Mouse (Mus musculus) left cerebral cortex, postnatal 10 days (tissue): ENCODE data around the gene Prkrip1. TPM values are rescaled to one million over a fixed set of nuclear protein-coding genes. Genes with fewer than 3 reads are reported as not detected.
A peak's percentile ranks its signal among the peaks of the same experiment; 100 is the strongest.
"Not testable (repeated sequence)": the region's sequence is repeated elsewhere in the genome, so short reads cannot be mapped to it uniquely, and the experiment has no call there.

Experiments used
- DNase-seq, 2 experiments: peaks; one replicate each; pipeline ENCODE4 v3.0.0; 2021 to 2022; ENCODE audit warnings: low spot score in 2 of 2, mixed read lengths in 1 of 2; ENCODE audit errors: extremely low spot score in 1 of 2
- intact Hi-C: fragments of 180-260 bp; cut with DNase I; formaldehyde crosslinking; loops from one replicate; pipeline ENCODE4 v1.15.1; 2025
- total RNA-seq, 2 experiments: library from RNA; stranded (reverse); gene quantifications; 2 replicates each; pipeline ENCODE4 v1.2.3; 2021

Gene Prkrip1
- total RNA-seq, 2 experiments from 2014 or later: 41.2 to 42.4 TPM

DNA sequence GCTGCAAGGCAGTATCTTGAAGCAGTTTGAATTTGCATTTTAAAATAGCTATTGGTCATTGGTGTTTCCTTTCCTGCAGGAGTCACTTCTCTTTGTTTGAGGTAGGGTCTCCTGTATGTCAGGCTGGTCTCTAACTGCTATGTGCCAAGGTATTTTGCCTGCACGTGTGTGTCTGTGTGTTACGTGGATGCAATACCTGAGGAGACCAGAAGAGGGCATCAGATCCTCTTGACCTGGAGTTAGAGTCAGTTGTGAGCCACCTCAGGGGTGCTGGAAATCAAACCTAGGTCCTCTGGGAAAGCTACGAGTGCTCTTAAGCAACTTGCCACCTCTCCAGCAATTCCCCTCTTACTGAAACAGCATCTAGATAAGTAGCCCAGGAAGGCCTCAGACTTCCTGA, 16.4 kb upstream of the Prkrip1 start:
- intact Hi-C loops: no loop called here
- DNase-seq: no peak

DNA sequence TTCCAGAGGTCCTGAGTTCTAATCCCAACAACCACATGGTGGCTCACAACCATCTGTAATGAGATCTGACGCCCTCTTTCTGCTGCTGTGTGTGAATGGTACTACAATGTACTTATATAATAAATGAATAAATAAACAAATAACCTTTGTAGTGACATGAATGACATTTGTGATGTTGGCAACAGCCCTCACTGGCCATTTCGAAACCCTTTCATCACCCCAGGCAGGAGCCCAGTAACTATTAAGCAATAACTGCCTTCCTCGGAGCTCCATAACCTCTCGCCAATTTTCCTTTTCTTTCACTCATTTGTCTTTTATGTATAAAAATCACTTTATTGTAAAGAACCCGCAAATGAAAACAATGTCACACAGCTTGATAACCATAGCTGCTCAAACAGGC, 15.0 kb upstream of the Prkrip1 start:
- no peak for DNase-seq
- intact Hi-C loops: no loop called here

DNA sequence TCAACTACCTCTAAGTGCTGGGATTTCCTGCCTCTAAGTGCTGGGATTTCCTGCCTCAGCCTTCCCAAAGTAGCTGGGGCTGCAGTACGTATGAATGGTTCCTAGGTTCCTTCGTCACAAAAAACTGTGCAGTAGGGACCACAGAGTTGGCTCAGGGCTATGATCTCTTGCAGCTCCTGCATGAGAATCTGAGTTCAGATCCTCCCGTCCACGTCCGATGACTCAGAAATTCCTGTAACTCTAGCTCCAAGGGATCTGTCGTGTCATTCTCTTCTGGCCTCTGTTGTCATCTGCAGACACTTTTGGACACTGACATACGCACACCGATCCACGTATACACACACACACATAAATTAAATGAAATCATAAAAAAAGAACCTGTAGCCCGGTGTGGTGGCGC, 14.0 kb upstream of the Prkrip1 start:
- DNase-seq: no peak
- intact Hi-C loops: no loop called here

DNA sequence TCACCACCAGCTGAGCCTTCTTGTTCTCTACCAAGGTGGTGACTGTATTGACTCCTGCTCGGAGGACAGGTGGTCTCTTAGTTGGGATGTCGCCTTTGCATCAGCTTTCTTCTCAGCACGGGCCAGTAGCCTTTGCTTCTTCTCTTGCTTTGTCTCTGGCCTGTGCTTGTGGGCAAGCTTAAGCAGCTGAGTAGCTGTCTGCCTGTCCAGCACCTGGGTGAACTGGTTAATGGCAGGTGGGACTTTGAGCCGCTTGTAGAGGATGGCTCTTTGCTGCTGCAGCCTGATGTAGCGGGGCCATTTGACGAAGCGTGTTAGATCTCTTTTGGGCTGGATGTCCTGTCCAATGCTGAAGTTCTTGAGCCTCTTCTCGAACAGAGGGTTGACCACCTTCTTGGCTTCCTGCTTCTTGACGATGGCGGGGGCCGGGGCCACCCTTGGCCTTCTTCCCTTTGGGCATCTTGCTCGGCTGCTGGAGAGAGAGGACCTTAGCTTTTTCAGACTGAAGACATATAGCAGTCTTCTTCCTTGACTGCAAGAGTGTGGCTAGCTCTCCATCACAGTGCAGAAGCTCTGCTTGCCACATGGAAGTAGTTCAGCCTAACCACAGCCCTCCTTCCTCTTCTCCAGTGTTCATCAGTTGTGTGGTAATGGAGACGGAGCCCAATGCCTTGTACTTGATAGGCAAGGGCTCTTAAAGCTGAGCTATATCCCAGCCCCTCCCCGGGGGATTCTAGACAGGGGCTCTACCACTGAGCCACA, 12.8 kb upstream of the Prkrip1 start:
- DNase-seq, intact Hi-C loops: not testable (repeated sequence)

DNA sequence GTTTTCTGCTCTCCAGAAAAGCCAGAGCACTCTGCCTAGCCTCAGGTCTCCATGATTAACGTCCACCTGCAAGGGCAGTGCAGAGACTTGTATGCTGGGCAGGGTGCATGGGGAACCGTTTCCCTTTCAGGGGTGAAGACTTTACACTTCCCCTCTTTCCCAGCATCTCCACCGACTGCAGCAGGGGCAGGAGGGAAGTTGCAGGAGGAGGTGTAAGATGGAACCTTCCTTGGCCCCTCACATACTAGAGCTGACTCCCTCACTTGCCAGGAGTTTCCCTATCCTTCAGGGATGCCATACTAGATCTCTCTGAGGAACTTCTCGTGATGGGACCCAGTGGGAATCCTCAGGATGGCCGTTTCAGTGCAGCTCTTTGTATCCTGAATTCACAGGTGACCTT, 11.8 kb upstream of the Prkrip1 start:
- no peak for DNase-seq
- intact Hi-C loops: no loop called here

DNA sequence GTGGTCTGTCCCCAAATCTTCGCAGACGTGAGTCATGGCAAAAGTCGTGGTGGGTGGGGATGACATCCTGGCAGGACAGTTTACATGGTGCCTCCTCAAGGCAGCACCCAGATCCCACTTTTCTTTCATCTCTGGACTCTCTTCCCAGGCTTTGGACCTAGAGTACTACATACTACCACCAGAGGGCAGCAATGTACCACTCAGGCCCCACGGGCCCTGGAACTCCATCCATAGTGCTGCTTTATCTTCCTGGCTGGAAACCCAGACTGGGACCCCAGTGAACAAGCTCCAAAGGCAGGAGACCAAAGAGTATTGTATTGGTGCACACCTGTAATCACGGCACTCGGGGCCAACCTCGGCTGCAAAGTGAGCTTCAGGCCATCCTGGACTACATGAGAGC, 3.1 kb upstream of the Prkrip1 start:
- DNase-seq: peak; percentile 67 to 78
- intact Hi-C loops: loop anchor here (2.0 to 5.0 kb wide), 2 partner anchors 51 to 555 kb away; no protein-coding TSS in a partner anchor

DNA sequence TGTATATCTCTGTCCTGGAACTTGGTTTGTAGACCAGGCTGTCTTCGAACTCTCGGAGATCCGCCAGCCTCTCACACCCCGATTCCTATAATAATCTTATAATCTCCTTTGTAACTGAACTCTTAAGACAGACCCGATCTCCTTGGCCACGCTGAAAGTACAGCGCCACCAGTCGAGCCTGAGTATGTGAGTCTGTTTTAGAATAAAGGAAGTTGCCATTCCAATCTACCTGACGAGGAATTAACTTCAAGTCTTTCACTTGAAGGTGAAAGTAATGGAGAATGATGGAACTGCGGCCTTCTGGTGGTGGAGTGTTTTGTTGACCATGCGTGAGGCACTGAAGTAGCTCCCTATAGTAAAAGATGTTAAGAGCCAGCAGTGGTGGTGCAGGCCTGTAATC, 763 bp upstream of the Prkrip1 start:
- intact Hi-C loops: no loop called here
- DNase-seq: no peak

DNA sequence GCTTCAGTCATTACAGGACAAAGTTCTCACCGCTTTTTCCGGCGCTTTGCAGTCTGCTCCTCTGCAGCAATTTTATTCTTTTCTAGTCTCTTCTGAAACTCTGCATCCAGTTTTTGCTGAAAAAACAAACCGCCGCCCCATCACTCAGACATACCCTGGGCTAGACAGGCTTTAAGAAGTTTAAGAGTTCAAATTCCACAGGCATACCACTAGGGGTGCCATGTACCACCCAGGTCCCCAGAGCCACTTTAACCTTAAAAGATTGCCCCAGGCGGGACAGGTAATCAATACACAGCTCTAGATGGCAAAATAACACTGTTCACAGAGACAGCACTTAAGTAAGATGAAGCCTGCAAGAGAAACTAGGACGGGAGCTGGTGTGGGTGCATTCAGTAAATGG, 6.9 kb downstream of the Prkrip1 start:
- intact Hi-C loops: no loop called here
- DNase-seq: no peak

DNA sequence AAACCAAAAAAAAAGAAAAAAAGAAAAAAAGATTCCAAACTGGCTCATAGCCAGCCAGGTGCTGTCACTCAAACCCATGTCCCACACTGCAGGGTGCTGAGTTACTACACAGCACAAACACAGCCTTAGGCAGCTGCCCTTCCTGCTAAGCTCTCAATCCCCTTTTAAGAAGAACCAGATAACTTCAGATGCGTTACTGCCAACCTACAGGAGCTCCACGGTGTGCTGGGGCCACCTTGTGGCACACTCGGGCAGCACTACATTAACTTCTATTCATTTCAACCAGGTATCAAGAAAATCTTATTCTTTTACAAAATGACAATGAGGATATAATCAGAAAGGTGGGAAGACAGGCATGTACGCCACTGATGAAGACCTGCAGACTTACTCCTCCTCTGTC, 12.0 kb downstream of the Prkrip1 start:
- intact Hi-C loops: loop anchor here (2.0 kb wide), 1 partner anchor 52 kb away; no protein-coding TSS in a partner anchor
- peak in 1 of 2 experiments; percentile 58 for DNase-seq

DNA sequence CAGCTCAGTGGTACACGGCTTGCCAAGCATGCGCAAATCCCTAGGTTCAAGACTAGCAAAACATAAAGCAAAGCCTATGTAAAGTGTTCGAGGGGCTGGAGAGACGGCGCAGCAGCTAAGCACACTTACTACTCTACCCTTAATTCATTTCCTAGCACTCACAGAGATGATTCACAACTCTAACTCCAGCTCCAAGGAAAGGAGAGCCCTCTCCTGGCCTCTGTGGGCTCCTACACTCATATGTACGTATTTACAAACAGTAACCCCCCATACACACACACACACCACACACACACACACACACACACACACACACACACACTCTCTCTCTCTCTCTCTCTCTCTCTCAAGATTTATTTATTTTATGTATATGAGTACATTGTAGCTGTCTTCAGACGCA, 15.0 kb downstream of the Prkrip1 start:
- no peak for DNase-seq
- intact Hi-C loops: no loop called here

DNA sequence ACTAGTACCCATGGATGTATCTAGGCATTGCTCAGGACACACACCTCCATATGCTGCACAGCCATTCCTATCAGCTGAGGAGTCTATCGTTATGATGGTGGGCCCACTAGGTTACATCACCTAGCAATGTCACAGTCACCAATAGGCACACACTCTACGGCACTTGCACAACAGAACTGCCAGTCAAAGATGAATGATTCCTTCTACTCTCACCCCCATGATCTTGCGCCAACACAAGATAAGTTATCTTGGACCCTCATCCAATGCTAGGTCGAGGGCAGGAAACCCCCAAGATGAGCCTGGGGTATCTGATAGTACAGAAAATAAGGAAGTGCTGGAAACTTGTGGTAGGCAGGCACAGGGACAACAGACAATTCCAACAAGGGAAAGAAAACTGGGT, 15.9 kb downstream of the Prkrip1 start:
- intact Hi-C loops: no loop called here
- no peak for DNase-seq

DNA sequence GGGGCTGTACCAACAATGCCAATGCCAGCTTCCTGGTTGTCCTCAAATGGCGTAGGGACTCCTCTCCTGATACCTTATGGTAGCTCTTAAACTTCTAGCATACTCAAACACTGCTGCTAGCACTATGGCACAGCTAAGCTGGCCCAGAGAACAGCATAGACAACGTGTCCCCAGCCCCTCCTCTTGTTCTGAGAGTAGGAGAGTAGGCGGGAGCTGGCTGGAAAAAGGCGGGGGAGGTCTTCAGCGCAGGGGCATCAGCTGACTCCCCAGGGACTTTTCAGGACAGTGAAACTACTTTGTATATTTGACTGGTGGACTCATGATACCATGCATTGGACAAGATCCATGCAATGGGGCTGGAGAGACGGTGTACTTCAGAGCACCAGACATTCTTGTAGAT, 16.7 kb downstream of the Prkrip1 start:
- intact Hi-C loops: no loop called here
- no peak for DNase-seq

DNA sequence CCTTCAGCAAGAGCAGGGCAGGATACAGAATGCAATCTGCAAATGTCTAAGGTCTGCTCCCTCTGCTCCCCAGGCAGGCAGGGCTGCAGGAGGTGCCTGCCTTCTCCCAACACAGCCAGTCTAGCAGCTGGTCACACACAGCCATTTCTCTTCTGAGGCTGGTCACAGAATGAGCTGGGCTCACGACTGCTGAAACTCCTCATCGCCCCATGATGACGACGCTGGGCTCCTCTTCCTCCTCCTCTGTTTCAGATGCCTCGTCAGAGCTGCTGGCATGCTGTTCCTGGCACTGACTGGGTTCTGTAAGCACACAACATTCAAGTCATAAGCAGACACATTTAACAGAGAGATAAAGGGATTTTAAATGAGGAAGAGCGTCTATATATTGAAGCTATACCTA, 17.6 kb downstream of the Prkrip1 start:
- intact Hi-C loops: no loop called here
- DNase-seq: no peak

DNA sequence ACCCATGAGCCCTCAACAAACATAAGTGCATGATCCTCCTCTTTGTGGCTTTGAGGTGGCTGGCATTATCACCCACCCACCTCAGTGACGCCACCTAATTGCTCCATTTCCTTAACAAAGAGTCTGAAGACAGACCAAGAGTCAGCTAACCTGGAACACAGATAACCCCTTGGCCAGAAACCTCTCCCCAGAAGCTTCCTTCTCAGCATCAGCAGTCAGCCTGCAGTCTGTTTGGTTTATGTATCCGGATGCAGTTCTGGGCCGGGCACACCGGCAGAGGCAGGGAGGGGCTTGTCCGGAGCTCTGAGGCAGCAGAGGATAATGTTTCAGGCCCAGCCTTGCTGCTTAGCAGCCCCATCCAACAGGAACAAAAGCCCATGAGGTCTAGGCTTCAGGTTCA, 19.2 kb downstream of the Prkrip1 start:
- no peak for DNase-seq
- intact Hi-C loops: no loop called here

DNA sequence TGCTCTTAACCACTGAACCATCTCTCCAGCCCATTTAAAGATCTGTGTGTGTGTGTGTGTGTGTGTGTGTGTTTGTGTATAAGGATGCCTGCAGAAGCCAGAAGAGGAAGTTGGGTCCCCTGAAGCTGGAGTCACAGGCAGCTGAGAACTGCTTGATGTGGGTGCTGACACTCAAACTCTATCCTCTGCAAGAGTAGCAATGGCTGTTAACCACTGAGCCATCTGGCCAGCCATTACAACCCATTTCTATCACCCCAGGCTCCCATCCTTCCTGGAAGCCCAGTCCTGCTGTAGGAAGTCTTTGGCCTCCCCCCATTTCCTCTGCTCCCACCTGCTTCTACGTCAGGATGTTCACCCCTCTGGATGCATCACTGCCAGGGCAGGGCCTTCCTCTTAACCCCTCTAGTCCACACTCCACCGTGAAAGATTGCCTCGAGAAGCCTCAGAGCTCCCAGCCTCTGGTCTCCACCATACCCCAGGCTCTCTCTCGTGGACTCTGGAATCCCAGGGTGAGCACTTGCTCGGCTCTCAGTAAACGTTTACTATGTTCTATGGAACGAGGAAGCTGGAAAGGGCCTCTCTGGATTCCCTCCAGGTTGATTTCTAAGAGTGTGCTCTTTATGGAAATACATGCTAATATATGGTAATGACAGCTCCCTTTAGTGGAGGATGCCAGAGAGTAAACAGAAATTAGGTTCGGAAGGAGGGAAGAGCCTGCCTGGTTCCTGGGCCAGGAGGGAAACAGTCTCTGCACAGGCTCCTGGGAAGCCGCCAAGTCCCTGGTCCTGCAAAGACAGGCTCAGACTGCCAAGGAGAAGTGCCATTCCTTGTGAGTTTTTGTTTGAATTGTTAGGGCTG, 24.9 kb downstream of the Prkrip1 start:
- peak; percentile 69 to 83 for DNase-seq
- intact Hi-C loops: no loop called here

DNA sequence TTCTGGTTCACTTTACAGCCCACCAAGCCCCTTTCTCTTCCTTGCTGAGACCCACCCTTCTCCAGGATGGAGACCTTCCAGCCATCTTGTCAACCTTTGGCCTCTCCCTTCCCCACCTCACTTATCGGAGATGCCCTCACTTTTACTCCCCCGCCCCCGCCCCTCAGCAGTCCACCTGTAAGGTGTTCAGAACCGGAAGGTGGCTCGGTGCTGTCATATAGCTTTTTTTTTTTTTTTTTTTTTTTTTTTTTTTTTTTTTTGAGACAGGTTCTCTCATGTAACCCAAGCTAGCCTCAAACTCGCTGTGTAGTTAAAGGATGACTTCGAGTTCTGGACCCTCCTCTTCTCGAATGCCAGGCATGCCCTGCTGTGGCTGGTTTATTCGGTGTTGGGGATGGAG, 25.8 kb downstream of the Prkrip1 start:
- no peak for DNase-seq
- intact Hi-C loops: no loop called here

DNA sequence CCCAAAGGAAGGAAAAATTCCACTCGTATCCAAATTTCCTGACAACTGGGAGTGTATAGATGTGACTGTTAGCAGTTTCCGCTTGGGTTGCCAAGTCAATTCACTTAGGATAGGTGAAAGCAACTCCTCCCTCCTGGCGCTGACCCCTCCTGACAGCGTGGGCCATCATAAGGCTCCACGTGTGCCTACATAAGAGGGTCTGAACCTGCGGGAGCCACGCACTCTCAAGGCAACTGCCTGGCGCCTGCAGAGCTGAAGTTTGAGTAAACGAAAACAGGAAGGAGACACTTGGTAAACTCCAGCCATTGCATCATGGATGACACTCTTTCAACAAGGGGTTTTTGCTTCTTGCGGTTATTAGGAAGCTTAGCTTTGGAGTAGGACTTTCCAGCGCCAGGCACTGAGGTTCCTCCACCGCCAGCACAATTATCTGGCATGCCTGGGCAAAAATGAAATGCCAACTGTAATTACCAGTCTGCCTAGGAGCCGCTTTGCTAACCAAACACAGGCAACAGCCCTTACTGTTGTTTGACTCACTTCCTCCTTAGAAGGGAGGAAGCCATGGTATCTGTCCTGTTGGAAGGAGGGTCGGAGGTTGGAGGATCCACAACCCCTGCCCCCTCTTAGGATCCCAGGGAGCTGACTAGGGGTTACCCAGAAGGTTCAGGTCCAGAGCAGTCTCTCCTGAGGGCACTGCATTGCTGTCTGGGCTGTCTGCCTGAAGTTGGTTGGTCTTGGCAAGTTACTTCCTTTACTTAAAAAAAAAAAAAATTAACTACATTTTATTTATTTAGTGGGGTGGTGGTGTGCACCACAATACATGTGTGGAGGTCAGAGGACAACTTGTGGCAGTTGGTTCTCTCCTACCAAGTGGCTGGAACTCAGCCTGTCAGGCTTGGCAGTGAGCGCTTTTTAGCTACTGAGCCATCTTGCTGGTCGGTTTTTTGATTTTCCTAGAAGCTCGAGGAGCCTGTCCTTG, 27.1 kb downstream of the Prkrip1 start:
- intact Hi-C loops: no loop called here

DNA sequence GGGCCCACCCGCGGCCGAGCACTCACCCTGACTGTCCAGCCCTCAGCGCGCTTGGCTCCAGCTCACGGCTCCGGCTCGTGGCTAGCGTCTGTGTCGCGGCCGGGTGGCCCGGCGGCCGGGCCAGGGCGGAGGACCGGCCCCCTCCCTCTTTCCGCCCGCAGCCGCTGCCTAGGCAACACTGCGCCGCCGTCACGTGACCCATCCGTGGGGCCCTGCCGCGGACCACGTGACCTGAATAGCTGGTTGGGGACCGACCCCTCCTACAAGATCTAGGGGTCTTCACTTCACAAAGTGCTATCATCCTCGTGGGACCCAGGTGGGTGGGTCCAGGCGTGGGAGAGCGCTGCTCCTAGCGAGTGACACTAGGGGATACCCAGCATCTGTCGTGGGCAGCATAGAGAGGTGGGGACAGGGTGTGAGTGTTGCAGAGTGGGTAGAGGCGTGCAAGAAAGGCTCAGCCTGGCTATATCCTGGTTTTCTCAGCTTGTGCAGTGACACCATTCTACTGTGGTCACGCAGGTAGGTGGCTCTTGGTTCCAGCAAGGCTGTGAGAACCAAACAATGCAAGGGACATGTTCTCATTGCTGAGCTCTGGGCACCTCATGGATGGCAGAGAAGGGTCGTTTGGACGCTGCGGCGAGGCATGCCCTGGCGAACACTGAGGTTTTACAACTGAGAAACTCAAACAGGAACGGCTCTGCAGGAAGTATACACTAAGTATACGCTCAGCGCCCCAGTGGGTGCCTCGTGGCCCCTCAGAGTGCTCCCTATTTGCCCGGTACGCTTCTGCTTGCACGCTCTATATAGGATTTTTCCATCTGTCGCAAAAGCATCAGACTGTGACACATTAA, 28.0 kb downstream of the Prkrip1 start, which contains the start of gene Orai2:
Gene Orai2, minus strand, starts transcription at position 202 of the 851 bp plus-strand sequence.
- intact Hi-C loops: no loop called here
- DNase-seq: peak; percentile 77 to 92

More for the DNA sequence above, 27.1 kb downstream of the Prkrip1 start:
- no peak for DNase-seq
